Mouse (Mus musculus) liver, postnatal 0 days (tissue): Measurements from ENCODE around the gene Pbx3.

Source experiments
- CTCF ChIP-seq: sonication (generic); IDR thresholded peaks from 2 replicates; pipeline ENCODE4 v1.5.1; 2016; ENCODE audit warnings: antibody characterized with exemption, low read depth
- EP300 ChIP-seq: IDR thresholded peaks from 2 replicates; pipeline ENCODE4 v1.6.1; 2016; ENCODE audit warnings: antibody characterized with exemption, low read depth, mild to moderate bottlenecking

DNA sequence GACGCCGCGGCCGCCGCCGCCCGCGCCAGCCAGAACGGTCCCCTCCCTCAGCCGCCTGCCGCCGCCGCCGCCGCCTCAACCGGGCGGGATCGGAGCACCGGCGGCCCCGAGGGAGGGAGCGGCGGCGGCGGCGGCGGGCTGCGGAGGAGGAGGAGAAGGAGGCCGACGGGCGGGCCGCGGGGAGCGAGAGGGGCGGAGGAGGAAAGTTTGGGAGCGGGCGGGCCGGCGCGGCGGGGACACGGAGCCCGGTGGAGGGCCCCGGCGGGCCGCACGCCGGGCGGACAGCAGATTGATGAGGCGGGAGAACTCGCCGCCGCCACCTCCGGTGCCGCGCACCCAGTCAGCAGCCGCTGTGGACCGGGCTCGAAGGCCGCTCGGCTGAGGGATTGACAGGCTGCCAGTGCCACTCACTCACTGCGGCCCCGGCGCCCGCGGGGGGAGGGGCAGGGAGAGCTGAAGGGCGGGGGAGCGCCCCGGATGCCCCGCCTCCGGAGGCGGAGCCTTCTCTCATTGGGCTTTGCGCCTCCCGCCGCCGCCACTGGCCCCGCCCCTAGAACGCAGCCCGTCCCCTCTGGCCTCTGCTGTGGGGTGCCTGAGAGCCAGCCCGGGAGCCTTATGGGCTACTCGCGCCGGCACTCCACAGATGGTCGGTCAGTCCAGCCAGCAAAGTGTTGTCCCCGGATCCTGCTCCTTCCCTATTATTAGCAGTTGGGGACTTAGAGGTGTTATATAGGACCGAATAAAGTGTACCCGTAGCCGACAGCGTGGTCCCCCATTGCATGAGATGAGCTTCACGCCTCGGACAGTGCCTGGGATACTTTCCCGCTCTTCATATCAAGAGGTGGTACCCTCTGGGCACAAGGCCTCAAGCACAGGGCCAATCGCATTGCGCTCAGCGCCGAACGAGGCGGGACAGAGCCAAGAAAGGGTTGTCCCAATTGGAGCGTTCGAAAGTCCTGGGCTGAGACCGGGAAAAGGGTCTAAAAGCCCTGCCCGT is at the start of gene Pbx3:
- TF ChIP-seq EP300 (no peak), CTCF (no peak)
